Mouse (Mus musculus) spleen, postnatal 36 days (tissue): ENCODE data around the gene Nemf.
"Not testable (repeated sequence)": the region's sequence is repeated elsewhere in the genome, so short reads cannot be mapped to it uniquely, and the experiment has no call there.

ENCODE experiments used
- DNase-seq, 2 experiments: peaks; one replicate each; pipeline ENCODE4 v3.0.0; 2022; ENCODE audit warnings: low spot score in 2 of 2, mixed read lengths in 1 of 2

The Nemf gene

GRCm38 (mm10) chr12:69356546-69357299 lies at the start of gene Nemf:
Nemf (minus strand) TSS chr12:69357165.
- DNase-seq = peak; percentile 85 to 89

- no peak for DNase-seq
Measured at GRCm38 (mm10) chr12:69402594-69403167, 45.7 kb upstream of the Nemf start.

GRCm38 (mm10) chr12:69402100-69402499 lies 45.1 kb upstream of the Nemf start:
- DNase-seq = no peak

- no peak for DNase-seq
Measured at GRCm38 (mm10) chr12:69400871-69401286, 43.9 kb upstream of the Nemf start.

GRCm38 (mm10) chr12:69400367-69400766 lies 43.4 kb upstream of the Nemf start:
- no peak for DNase-seq

GRCm38 (mm10) chr12:69394456-69394855 lies 37.5 kb upstream of the Nemf start:
- DNase-seq = no peak

- DNase-seq = no peak
Measured at GRCm38 (mm10) chr12:69393076-69393475, 36.1 kb upstream of the Nemf start.

GRCm38 (mm10) chr12:69390000-69390698 lies 33.2 kb upstream of the Nemf start:
- DNase-seq = no peak

- DNase-seq = no peak
Measured at GRCm38 (mm10) chr12:69389273-69389938, 32.4 kb upstream of the Nemf start.

- DNase-seq = no peak
Measured at GRCm38 (mm10) chr12:69388321-69388869, 31.4 kb upstream of the Nemf start.

GRCm38 (mm10) chr12:69386281-69386732 lies 29.3 kb upstream of the Nemf start:
- DNase-seq = not testable (repeated sequence)

- DNase-seq = no peak
Measured at GRCm38 (mm10) chr12:69385542-69386280, 28.7 kb upstream of the Nemf start.

GRCm38 (mm10) chr12:69384606-69385005 lies 27.6 kb upstream of the Nemf start:
- DNase-seq = no peak

- no peak for DNase-seq
Measured at GRCm38 (mm10) chr12:69382880-69383279, 25.9 kb upstream of the Nemf start.

GRCm38 (mm10) chr12:69378558-69379454 lies 21.8 kb upstream of the Nemf start:
- no peak for DNase-seq

GRCm38 (mm10) chr12:69377636-69378035 lies 20.7 kb upstream of the Nemf start:
- DNase-seq = not testable (repeated sequence)

- DNase-seq = no peak
Measured at GRCm38 (mm10) chr12:69377188-69377587, 20.2 kb upstream of the Nemf start.

- no peak for DNase-seq
Measured at GRCm38 (mm10) chr12:69376132-69376531, 19.2 kb upstream of the Nemf start.

GRCm38 (mm10) chr12:69373850-69374766 lies 17.1 kb upstream of the Nemf start:
- peak; percentile 19 to 39 for DNase-seq
